Mouse (Mus musculus): ENCODE results near the gene Alox15. TPM values are rescaled to one million over a fixed set of nuclear protein-coding genes. Genes with fewer than 3 reads are reported as not detected.
"Not testable (repeated sequence)": the region's sequence is repeated elsewhere in the genome, so short reads cannot be mapped to it uniquely, and the experiment has no call there.

Alox15 gene
- 1.2 TPM in 1 of 2 replicates, not detected in the other for polyA plus RNA-seq (2015; fragmentation: Nextera tagmentation; extraction: Ambion mirVana)

GRCm38 (mm10) chr11:70351868-70352267, at the start of gene Alox15:
Alox15 (minus strand) TSS chr11:70352031.
- peaks cover 60% of the 10 kb centered on the region for H3K27me3 ChIP-seq (replicated peaks)
- peak within 1 kb of the TSS; percentile 22 for H3K4me3 ChIP-seq (replicated peaks)
- ATAC-seq (ENCODE audit: low FRiP score) = no peak
- no peaks in the 10 kb centered on the region for H3K9me3 ChIP-seq (replicated peaks)
- peak within 1 kb of the TSS; percentile 56 for H3K4me2 ChIP-seq
- H3K36me3 ChIP-seq = no peaks in the 10 kb centered on the region
- H3K9ac ChIP-seq (replicated peaks) = no peak within 1 kb of the TSS; the same call in 1 of the 2 replicates
- H3K27ac ChIP-seq (replicated peaks) = no peak within 1 kb of the TSS
- 1% methylated on average over 19 of the region's 19 CpGs for WGBS
- peaks cover 11% of the 10 kb centered on the region for H3K4me1 ChIP-seq

DNA sequence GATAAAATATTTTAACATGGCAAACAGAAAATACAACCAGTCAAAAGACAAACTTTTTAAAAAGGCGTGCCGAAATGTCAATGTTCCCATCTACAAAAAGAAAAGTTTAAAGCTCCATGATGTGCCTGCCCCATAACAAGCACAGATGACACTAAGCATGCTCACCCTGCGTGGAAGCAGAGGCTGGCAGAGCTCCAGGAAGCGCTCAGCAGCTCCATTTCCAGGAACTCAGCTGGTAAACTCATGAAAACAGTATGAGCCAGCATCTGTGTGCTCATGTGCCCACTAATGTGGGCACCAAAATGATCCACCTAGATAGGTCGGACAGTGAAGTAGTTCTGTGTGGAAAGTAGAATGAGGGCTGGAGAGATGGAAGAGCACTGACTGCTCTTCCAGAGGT, 37.6 kb upstream of the Alox15 start:
- Histone ChIP-seq H3K27me3 (replicated peaks) (no peaks in the 10 kb centered on the region), H3K4me1 (no peaks in the 10 kb centered on the region), H3K9ac (replicated peaks) (no peak overlapping the region), H3K4me2 (no peak overlapping the region), H3K36me3 (peaks cover 37% of the 10 kb centered on the region), H3K27ac (replicated peaks) (no peak overlapping the region), H3K4me3 (replicated peaks) (no peak overlapping the region), H3K9me3 (replicated peaks) (no peaks in the 10 kb centered on the region)
- WGBS = 87% methylated on average over 5 of the region's 5 CpGs
- no peak for ATAC-seq (ENCODE audit: low FRiP score)

GRCm38 (mm10) chr11:70387436-70387835, 35.6 kb upstream of the Alox15 start:
- no peak for ATAC-seq (ENCODE audit: low FRiP score)
- 91% methylated on average over 5 of the region's 5 CpGs for WGBS
- H3K9ac ChIP-seq (replicated peaks) = no peak overlapping the region
- H3K4me2 ChIP-seq = no peak overlapping the region
- H3K27ac ChIP-seq (replicated peaks) = no peak overlapping the region
- no peak overlapping the region for H3K4me3 ChIP-seq (replicated peaks)
- peaks cover 20% of the 10 kb centered on the region for H3K36me3 ChIP-seq
- no peaks in the 10 kb centered on the region for H3K4me1 ChIP-seq
- no peaks in the 10 kb centered on the region for H3K27me3 ChIP-seq (replicated peaks)
- no peaks in the 10 kb centered on the region for H3K9me3 ChIP-seq (replicated peaks)

DNA sequence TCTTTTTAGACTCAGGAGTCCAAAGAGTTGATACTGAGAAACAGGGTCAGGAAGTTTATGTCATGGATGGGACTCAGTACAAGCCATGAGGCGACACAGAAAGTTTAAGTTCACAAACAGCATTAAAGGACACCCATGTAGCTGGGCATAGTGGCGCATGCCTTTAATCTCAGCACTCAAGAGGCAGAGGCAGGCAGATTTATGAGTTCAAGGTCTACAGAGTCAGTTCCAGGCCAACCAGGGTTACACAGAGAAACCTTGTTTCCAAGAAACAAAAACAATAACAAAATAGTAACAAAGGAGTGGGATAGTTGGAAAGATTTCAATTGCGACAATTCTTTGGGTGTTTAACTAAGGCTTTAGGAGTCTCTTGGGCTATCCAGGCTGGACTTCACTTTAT, 32.3 kb upstream of the Alox15 start:
- 43% methylated on average over 3 of the region's 3 CpGs for WGBS
- Histone ChIP-seq H3K4me3 (replicated peaks) (no peak overlapping the region), H3K27ac (replicated peaks) (no peak overlapping the region), H3K36me3 (peaks cover 6% of the 10 kb centered on the region; the same call in 1 of the 2 replicates), H3K9me3 (replicated peaks) (no peaks in the 10 kb centered on the region), H3K27me3 (replicated peaks) (no peaks in the 10 kb centered on the region), H3K4me2 (no peak overlapping the region), H3K9ac (replicated peaks) (no peak overlapping the region), H3K4me1 (no peaks in the 10 kb centered on the region)
- ATAC-seq (ENCODE audit: low FRiP score) = no peak

- H3K4me2 ChIP-seq = no peak overlapping the region
- no peaks in the 10 kb centered on the region for H3K4me1 ChIP-seq
- H3K9ac ChIP-seq (replicated peaks) = no peak overlapping the region
- no peaks in the 10 kb centered on the region for H3K9me3 ChIP-seq (replicated peaks)
- no peaks in the 10 kb centered on the region for H3K27me3 ChIP-seq (replicated peaks)
- peaks cover 6% of the 10 kb centered on the region; the same call in 1 of the 2 replicates for H3K36me3 ChIP-seq
- WGBS = 73% methylated on average over 2 of the region's 2 CpGs
- ATAC-seq (ENCODE audit: low FRiP score) = no peak
- H3K4me3 ChIP-seq (replicated peaks) = no peak overlapping the region
- H3K27ac ChIP-seq (replicated peaks) = no peak overlapping the region
Observed at GRCm38 (mm10) chr11:70381330-70381729, 29.5 kb upstream of the Alox15 start.

DNA sequence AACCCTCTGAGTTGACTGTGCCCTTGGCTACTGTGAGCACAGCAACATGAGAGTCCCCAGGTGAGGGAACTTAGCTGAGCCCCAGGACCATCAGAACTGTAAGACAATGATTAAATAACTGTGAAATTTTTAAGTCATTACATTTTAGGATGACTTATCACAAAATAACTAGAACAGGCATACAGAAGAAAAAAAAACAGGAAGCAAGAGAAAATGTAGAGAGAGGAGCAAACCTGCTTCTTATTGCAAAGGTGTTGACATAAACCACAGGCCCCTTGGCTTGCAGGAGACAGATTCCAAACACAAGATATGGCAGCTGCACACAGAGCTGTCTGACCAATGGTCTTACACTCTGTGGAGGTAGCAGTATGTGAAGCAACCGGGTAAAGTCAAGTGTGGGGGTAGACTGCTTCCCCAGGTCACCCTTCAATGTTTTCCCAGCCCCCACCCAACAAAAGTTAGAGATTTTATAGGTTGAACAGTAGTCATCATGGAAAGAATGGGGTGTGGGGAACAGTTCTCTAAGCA, 28.7 kb upstream of the Alox15 start:
- Histone ChIP-seq H3K4me2 (no peak overlapping the region), H3K36me3 (peaks cover 4% of the 10 kb centered on the region; the same call in 1 of the 2 replicates), H3K9ac (replicated peaks) (no peak overlapping the region), H3K4me3 (replicated peaks) (no peak overlapping the region), H3K27me3 (replicated peaks) (no peaks in the 10 kb centered on the region), H3K4me1 (no peaks in the 10 kb centered on the region), H3K27ac (replicated peaks) (no peak overlapping the region), H3K9me3 (replicated peaks) (no peaks in the 10 kb centered on the region)
- 92% methylated on average over 1 of the region's 1 CpGs for WGBS
- ATAC-seq (ENCODE audit: low FRiP score) = no peak

- H3K27me3 ChIP-seq (replicated peaks) = 0 out of 2 replicates have a peak, but pooled peaks cover 2% of the 10 kb centered on the region
- no peak overlapping the region for H3K9ac ChIP-seq (replicated peaks)
- H3K4me1 ChIP-seq = no peaks in the 10 kb centered on the region
- ATAC-seq (ENCODE audit: low FRiP score) = no peak
- H3K4me3 ChIP-seq (replicated peaks) = no peak overlapping the region
- 71% methylated on average over 6 of the region's 6 CpGs for WGBS
- H3K27ac ChIP-seq (replicated peaks) = no peak overlapping the region
- H3K9me3 ChIP-seq (replicated peaks) = no peaks in the 10 kb centered on the region
- H3K4me2 ChIP-seq = no peak overlapping the region
- no peaks in the 10 kb centered on the region for H3K36me3 ChIP-seq
Observed at GRCm38 (mm10) chr11:70376054-70376453, 24.2 kb upstream of the Alox15 start.

GRCm38 (mm10) chr11:70374302-70374701, 22.5 kb upstream of the Alox15 start:
- no peak overlapping the region for H3K9ac ChIP-seq (replicated peaks)
- no peak overlapping the region for H3K27ac ChIP-seq (replicated peaks)
- 79% methylated on average over 3 of the region's 3 CpGs for WGBS
- H3K27me3 ChIP-seq (replicated peaks) = 0 out of 2 replicates have a peak, but pooled peaks cover 2% of the 10 kb centered on the region
- H3K4me2 ChIP-seq = no peak overlapping the region
- H3K4me1 ChIP-seq = no peaks in the 10 kb centered on the region
- no peak overlapping the region for H3K4me3 ChIP-seq (replicated peaks)
- H3K9me3 ChIP-seq (replicated peaks) = no peaks in the 10 kb centered on the region
- no peaks in the 10 kb centered on the region for H3K36me3 ChIP-seq
- ATAC-seq (ENCODE audit: low FRiP score) = no peak

DNA sequence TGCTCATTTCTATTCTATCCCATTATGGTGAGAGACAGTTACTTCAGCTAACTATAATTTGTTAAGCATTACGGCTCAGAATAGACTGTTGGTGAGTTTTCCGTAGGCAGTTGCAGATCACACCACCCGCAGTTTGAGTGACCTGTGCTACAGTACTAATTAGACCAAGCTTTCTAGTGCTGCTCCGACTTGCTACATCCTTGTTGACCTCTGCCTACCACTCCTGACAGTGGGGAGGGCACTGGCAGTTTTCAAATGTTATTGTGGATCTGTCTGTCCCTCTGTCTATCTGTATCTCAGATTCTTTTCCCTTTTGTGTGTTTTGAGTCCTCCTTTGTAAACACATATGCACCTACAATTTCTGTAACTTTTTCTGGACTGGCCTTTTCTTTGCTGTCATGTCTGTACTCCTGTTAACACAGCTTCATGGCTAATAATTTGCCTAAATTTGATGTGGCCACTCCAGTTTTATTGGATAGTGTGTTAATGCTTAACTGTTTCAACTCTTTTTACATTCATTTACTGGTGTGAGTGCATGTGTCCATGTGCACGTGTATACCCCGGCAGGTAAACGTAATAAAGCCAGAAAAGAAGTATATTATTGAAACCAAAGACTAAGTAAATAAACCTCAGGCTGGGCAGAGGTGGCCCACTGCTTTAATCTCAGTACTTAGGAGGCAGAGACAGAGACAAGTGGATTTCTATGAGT, 21.2 kb upstream of the Alox15 start:
- H3K4me2 ChIP-seq = no peak overlapping the region
- H3K9me3 ChIP-seq (replicated peaks) = no peaks in the 10 kb centered on the region
- 82% methylated on average over 7 of the region's 7 CpGs for WGBS
- H3K27ac ChIP-seq (replicated peaks) = no peak overlapping the region
- ATAC-seq (ENCODE audit: low FRiP score) = no peak
- no peaks in the 10 kb centered on the region for H3K4me1 ChIP-seq
- no peak overlapping the region for H3K9ac ChIP-seq (replicated peaks)
- no peak overlapping the region for H3K4me3 ChIP-seq (replicated peaks)
- H3K27me3 ChIP-seq (replicated peaks) = 0 out of 2 replicates have a peak, but pooled peaks cover 2% of the 10 kb centered on the region
- H3K36me3 ChIP-seq = no peaks in the 10 kb centered on the region

DNA sequence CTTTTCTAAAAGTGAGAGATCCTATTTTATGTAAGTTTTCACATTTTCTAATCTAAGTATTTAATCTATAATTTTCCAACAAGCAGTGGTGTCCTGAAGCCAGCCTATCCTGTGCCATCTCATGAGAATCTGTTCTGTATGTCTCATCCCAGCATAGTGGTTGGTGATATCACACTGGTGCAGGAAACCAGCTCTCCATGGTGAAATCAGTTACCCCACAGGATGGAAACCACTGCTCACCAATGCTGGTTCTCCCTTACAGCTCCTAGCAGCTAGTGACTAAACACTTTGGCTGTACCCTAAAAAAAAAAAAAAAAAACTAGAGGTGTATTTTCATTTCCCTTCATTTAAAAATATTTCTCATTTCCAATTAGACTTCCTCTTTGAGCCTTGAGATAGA, 20.6 kb upstream of the Alox15 start:
- no peak overlapping the region for H3K4me2 ChIP-seq
- no peaks in the 10 kb centered on the region for H3K9me3 ChIP-seq (replicated peaks)
- no peaks in the 10 kb centered on the region for H3K36me3 ChIP-seq
- H3K27ac ChIP-seq (replicated peaks) = no peak overlapping the region
- H3K4me1 ChIP-seq = no peaks in the 10 kb centered on the region
- no peak for ATAC-seq (ENCODE audit: low FRiP score)
- no peak overlapping the region for H3K4me3 ChIP-seq (replicated peaks)
- 0 out of 2 replicates have a peak, but pooled peaks cover 2% of the 10 kb centered on the region for H3K27me3 ChIP-seq (replicated peaks)
- H3K9ac ChIP-seq (replicated peaks) = no peak overlapping the region

DNA sequence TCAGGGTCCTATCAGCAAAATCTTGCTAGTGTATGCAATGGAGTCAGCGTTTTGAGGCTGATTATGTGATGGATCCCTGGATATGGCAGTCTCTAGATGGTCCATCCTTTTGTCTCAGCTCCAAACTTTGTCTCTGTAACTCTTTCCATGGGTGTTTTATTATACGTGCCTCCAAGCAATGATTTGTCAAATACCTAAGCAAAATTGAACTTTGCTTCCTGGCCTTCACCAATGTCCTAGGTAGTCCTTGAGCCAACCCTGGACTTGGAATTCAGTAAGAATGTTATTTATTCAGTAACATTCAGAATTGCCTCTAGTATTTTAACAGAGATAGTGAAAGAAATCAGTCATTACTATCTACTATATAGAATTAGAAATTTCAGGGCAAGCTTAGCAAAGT, 16.8 kb upstream of the Alox15 start:
- H3K36me3 ChIP-seq; H3K4me3 ChIP-seq (replicated peaks); H3K9ac ChIP-seq (replicated peaks); H3K4me1 ChIP-seq; H3K9me3 ChIP-seq (replicated peaks); H3K4me2 ChIP-seq; H3K27ac ChIP-seq (replicated peaks); H3K27me3 ChIP-seq (replicated peaks); ATAC-seq (ENCODE audit: low FRiP score): not testable (repeated sequence)
- WGBS = 77% methylated on average over 2 of the region's 2 CpGs

DNA sequence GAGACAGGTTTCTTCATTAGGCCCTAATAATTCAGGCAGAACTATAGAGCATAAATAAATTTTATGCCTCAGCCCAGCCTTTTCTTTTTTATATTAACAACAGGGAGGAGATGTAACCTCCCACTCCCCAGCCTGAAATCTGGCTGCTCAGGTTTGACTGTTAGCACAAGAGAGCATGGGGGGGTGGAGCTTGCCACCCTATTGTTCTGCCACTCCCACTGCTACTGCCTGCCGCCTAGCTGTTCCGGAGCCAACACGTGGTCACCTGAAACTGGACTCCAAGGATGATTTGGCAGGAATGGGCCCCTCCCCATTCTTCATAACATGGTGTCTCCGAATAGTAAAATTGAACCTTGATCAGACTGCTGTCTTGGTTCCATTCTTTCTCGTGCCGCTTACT, 15.9 kb upstream of the Alox15 start:
- not testable (repeated sequence) for H3K4me3 ChIP-seq (replicated peaks); H3K36me3 ChIP-seq; H3K4me2 ChIP-seq; H3K27ac ChIP-seq (replicated peaks); H3K9ac ChIP-seq (replicated peaks); ATAC-seq (ENCODE audit: low FRiP score); H3K9me3 ChIP-seq (replicated peaks); H3K4me1 ChIP-seq; H3K27me3 ChIP-seq (replicated peaks)
- 86% methylated on average over 6 of the region's 6 CpGs for WGBS

All from neural tube, embryonic 15.5 days (tissue).